Mouse (Mus musculus) neural tube, embryonic 10.5 days (tissue): Measurements from ENCODE around the gene Mef2b.

Source experiments
- DNase-seq: peaks from one replicate; pipeline ENCODE4 v3.0.0-alpha.2; 2017; ENCODE audit warnings: low spot score; ENCODE audit errors: extremely low spot score

Mef2b gene

DNA sequence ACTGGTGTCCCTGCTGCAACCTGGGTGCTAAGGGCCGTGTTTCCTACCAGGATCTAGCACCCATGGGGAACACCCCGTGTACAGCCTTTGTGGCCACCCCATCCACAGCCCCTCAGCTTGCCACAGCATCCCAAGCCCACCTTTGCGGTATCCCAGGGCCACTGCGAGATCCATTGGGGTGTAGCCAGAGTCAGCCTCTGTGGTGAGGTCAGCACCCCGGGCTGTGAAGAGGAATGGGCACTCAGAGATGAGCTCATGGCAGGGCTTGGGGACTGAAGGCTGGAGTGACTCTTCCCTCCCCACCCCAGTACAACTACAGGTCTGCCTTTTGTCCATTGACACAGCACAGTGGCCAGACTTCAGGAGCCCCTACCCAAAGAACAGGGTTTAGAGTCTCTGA lies 5.4 kb upstream of the Mef2b start:
- no peak for DNase-seq

DNA sequence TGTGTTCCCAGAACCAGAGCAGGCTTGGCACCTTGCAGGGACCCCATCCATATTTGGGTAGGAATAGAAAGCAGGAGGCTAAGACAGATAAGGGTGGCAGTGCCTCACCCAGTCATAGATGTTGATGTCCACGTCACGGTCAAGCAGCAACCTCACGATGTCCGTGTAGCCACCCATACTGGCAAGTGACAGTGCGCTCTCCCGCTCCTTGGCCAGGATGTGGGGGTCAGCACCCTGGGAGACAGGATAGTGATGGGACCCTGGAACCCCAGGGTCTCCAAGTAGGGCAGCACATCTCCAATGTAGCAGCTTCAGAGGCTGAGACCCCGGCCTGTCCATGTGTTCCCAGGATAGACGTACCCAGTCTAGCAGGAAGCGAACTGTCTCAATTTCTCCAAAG lies 4.6 kb upstream of the Mef2b start:
- DNase-seq = no peak

DNA sequence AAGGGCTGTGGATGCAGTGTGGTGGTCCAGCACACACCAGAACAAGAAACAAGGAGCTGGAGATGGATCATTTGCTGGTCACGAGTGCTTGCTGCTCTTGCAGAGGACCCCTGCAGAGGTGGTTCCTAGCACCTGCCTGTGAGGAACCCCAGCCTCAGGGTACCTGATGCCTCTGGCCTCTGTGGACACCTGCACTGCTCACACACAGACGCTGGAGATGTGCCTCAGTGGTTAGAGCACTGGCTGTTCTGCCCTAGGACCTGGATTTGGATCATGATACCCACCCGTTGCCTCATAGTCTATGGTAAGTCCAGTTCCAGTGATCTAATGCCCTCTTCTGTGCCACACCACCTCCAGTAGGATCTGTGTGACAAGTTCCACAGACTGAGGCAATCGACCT lies 2.9 kb upstream of the Mef2b start:
- DNase-seq = no peak

DNA sequence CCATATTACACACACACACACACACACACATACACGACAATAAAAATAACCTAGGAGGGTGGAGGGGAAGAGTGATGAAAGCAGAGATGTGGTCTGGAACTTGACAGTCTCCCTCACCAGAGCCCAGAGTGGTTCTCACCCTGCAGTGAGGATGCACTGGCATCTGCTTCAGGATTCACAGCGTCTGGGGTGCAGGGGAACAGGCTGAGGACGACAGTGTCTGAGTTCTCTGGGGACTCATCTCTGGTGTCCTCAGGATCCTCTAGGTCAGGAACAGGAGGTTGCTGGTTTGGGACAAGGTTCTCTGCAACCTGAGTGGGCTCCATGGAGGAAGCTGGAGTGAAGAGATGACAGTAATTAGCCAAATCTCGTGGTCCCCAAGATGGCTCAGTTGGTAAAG lies 1.6 kb upstream of the Mef2b start:
- no peak for DNase-seq

DNA sequence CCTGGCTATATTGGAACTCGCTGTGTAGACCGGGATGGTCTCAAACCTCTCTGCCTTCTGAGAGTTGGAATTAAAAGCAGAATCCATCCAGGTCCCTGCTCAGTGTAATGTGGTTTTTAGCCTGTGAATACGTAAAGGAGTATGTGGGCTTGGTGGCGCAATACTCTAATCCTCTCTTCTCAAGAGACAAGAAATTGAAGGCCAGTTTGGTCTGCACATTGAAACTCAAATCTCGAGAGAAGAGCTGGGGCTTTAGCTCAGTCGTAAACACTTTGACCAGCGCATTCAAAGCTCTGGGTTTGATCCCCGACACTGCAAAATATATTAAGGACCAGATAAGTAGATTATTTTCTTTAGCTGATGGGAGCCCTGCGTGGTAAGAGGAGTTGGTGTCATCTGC lies 470 bp downstream of the Mef2b start:
- DNase-seq = no peak

DNA sequence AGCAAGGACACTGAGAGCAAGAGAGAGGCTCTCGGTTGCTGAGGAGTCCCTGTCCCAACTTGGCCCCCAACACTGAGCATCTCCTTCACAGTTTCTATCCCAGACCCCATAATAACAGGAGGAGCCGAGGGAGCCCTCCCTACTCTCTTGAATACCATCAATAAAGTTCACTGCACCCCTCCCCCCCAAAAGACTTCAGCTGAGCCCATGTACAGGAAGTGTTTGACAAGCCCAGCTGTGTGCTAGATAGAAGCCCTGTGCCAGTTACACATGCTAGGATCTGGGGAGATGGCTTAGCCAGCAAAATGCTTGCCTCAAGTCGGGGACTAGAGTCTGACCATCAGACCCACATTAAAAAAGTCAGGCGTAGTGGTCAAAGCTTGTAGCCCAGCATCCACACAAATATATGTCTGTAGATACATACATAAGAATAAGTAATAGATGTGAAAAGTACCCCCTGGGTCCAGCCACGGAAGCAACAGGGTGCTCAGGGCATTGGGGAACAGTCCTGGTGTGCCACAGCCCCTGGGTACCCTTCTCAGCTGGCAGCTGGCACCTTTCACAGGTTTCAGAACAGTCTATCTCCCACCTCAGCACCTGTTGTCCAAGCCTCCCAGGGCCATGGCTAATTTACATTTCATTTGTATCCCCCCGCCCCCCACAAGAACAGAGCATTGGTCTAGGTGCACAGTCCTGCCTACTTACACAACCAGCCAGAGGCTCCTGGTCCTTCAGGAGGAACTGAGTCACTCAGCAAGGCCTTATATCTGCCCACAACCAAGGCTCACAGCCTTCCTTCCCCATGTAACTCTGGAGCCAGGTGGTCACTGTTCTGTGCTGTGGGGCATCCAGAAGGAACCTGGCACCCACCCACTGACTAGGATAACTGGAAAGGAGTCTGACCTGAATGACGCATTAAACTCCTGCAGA lies 8.4 kb downstream of the Mef2b start:
- DNase-seq = no peak

DNA sequence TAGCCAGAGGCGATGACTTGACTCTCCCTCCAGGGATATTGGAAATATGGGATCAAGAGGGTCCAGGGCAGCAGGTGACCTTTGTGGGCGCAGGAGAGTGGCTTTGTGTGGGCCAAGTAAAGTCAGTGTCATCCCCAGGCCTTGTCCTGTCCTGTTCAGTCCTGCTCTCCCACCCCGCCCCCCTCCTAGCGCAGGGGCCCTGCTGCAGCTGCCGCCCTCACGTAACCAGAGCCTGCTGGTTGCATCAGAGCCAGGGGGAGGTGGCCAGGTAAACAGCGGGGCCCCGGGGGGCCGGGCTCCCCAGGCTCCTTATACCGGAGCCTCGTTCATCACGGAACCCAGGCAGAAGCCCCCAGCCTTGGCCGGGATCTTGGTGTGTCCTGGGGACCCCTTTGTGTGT lies 10.6 kb downstream of the Mef2b start:
- DNase-seq = no peak

DNA sequence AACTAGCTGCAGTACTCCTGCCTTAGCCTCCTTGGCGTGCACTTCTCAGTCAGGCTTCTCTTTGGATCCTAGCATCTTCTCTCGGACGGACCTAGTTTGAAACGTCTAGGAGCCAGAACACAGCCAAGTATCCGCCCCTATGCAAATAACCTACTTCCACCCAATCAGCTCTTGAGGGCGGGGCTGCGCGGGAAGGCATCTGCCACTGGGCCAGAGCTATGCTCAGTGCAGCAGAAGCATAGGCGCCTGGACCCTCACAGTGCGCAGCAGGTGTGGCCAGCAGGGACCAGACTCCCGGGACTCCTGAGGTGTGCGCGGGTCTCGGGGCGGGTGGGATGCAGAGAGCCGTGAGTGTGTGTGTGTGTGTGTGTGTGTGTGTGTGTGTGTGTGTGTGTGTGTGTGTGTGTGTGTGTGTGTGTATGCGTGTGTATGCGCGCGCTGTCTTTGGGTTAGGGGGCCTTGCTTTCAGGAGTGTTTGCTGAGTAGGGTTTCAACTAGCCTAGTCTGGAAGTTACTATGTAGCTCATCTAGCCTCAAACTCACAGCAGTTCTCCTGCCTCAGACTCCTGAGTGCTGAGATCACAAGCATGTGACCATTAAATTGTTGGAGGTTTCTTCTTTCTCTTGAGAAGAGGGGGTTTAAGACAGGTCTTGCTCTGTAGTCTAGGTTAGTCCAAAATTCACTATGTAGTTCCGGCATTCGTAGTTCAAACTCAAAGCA lies 13.2 kb downstream of the Mef2b start:
- DNase-seq = peak; percentile 74

DNA sequence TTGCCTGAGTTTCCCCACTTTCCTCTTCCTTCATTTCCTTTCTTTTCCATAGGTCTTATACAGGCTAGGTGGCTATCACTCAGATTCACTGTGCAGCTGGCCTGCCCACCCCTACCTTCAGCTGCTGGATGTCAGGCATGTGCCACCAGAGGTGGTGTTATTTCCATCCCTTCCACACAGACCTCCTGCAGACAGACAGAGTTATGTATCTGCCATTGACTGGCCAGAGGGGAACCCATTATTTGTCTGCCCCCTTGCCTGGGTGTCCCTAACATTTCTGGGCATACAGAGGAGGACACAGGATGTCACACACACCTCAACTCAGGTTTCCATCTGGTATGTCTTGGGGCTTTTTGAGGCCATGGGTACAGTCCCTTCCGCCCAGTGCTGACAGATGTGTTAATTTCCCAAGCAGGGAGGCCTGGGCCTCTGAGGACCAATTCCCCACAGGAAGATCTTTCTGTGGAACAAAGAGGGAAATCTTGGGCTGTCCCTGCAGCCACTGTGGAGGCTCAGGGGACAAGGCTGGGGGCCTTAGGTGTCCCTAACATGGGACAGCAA lies 17.8 kb downstream of the Mef2b start:
- DNase-seq = no peak

DNA sequence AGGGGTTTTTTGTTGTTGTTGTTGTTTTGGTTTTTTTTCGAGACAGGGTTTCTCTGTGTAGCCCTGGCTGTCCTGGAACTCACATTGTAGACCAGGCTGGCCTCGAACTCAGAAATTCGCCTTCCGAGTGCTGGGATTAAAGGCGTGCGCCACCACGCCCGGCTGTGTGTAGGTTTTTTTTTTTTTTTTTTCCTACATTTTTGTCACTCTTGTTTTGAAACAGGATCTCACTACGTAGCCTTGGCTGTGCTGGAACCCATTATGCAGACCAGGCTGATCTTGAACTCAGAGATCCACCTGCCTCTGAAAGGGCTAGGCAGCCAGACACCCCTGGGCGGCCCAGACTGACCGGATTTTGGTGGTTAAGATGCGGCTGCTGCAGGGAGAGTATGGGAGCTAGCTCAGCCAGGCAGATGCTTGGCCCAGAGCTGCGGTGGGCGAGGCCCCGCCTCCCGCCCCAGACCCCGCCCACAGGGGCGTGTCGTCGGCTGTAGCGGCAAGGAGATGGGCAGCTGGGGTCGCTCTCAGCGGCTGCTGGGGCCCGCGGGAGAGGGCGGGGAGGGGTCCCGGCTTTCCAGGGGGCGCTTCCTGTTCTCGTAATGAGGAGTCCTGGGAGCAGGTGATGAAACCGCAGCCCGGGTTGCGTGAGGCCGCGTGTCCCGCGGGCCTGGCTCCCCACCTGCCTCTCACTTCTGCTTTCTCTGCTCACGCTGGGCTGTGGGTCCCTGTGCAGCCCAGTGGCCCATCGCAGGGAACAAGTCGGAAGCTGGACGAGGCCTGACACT lies 18.8 kb downstream of the Mef2b start:
- peak; percentile 85 for DNase-seq

DNA sequence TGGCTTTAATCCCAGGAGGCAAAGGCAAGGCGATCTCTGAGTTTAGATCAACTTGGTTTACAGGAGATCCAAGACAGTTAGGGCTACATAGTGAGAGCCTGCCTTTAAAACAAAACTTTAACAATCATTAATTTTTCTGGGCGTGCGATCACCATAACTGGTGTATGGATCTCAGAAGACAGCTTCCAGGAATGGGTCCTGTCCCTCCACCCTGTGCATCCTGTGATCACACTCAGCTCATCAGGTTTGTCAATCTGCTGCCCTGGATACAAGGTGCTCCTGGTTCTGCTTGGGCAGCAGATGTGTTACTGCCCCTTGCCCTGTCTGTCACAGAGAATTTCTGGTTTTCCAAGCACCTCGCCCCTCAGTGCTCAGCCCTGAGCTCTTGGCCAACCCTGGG lies 19.7 kb downstream of the Mef2b start:
- DNase-seq = no peak

DNA sequence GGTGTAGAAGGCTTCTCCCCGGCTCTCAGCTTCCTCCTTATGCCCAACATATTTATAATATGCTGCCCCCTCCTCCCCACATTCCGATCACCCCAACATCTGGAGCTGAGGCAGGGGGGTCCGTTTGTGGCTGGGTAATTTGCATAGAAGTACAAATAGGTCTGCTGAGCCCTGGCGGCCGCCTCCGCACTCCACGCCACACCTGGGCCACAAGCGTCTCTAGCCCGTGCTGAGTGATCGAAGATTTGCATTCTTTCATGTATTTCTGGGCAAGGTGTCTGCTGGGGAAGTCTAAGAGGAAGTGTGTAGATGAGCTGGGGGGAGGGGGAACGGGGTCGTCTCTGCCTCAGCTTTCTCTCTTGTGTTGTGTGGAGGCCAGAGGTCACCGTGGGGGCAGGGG lies 20.5 kb downstream of the Mef2b start:
- no peak for DNase-seq

DNA sequence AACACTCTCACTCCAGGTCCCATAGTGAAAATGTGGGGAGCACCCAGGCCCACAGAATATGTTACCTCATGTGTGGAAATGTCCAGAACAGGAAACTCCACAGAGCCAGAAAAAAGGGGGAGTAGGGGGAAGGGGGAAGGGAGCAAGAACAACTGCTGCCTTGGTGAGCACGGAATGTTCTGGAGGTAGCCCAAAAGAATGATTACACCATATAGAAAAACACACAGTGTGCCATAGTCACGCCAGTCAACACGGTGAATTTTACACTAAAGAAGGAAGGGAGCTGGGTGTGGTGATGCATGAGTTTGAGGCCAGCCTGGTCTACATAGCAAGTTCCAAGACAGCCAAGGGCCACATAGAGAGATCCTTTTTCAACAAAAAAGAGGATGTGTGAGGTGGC lies 23.8 kb downstream of the Mef2b start:
- no peak for DNase-seq

DNA sequence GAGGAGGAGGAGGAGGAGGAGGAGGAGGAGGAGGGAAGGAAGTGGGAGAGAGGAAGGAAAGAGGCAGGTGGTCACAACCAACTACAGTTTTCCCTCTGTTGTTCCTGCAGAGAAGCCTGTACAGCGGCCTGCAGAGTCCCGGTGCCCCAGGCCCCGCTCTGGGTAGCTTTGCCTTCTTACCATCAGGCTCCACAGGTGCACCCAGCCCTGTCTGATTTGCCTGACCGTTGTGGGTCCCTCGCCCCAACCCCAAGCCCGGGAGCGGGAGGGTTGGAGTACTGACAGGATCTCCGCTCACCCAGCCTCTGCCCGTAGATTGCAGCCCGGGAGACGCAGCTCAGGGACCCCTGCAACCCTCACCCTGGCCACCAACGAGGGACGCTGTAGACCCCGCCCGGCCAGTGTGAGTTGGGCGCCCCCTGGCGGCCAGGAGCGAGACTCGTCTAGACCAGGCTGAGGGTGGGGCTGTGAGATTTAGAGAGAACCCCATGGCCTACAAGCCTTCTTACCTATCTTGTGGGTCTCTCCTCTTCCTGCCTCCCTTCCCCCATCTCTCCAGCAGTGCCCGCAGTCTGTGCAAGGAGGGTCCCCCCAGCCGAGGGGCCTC lies 27.1 kb downstream of the Mef2b start:
- DNase-seq = peak; percentile 91

DNA sequence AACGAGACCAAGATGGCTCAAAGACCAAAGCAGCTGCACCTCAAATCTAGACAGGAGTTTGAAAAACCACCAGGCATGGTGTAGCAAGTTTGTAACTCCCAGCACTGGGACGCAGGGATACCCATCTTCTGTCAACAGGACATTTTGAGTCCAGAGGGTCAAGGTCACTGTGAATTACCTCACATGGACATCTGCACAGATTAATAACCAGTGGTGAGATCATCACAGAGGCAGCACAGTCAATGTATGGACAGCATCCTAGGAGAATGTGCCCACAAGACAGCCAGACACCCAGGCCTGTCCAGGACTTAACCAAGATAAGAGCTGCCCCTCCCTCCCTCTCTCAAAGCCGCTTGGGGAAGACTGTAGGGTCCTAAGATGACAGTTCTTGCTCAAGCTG lies 30.6 kb downstream of the Mef2b start:
- DNase-seq = no peak

DNA sequence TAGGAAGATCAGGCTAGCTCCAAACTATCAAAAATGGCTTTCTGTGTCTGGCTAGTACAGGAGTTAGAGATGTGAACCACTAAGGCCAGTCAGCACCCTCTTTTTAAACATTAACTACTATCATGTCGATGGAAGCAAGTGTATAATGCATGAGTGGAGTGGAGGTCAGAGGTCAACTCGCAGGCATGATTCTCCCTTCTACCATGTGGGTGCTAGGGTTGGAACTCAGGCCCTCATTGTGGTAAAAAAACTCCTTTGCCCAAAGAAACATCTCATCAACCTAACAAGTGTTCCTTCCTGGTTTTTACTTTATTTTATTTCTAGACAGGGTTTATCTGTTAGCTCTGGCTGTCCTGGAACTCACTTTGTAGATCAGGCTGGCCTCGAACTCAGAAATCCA lies 31.2 kb downstream of the Mef2b start:
- no peak for DNase-seq

DNA sequence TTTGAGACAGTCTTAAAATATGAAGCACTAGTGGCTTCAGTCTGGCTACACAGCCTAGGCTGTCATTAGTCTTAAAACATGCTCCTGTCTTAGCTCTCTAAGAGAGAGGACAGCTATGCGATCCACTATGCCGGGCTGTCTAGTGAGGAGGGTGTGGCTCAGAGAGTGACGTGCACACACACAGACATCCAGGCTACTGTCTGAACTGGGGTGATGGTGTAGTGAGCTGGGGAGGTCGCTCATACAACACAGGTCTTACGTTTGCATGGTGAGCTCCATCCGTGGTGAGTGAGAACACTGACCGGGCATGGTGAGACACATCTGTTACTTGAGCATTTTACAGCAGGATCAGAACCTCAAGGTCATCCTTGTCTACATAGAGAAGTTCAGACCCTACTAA lies 31.7 kb downstream of the Mef2b start:
- DNase-seq = no peak

DNA sequence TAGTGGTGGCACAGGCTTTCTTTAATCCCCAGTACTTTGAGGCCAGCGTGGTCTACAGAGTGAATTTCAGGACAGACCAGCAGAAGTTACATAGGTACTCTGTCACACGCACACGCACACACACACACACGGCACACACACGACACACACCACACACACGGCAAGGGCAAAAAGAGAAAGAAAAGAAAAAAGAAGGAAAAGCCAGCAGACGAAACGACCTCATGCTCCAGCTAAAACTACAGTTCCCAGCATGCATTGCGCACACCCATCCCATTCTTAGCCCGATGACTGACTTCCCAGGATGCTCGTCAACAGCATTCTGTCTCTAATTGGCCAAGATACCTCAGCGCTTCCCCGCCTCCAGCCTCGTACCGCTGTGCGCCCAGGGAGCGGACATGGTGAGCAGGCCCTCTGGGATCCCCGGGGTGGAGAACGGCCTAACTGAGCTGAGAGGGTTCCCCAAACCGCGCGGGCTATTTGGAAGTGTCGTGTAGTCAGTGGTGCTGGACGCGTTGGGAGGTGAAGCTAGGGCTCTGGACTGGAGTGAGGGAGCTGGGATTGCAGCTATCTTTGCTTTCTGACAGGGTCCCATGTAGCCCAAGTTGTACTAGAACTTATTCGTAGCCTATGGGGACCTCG lies 32.7 kb downstream of the Mef2b start, which contains the start of gene Tmem161a:
Gene Tmem161a (plus strand): TSS at position 314 of the 639 bp plus-strand sequence.
- DNase-seq = peak; percentile 88

DNA sequence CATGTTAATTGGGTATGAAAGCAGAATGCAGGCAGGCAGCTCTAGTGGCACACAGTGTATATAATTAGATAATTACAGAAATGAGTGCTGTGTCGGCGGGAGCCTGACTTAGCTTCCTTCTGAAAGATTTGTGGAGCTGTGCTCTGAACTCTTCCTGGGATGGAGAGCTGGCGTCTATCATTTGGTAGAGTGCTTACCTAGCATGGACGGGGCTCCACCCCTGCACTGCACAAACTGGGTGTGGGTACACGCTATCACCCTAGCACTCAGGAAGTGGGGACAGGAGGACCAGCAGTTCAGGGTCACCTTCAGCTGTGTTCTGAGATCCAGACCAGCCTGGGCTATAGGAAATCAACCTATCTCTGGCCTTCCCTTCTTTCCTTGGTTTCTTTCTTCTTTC lies 33.8 kb downstream of the Mef2b start:
- no peak for DNase-seq

DNA sequence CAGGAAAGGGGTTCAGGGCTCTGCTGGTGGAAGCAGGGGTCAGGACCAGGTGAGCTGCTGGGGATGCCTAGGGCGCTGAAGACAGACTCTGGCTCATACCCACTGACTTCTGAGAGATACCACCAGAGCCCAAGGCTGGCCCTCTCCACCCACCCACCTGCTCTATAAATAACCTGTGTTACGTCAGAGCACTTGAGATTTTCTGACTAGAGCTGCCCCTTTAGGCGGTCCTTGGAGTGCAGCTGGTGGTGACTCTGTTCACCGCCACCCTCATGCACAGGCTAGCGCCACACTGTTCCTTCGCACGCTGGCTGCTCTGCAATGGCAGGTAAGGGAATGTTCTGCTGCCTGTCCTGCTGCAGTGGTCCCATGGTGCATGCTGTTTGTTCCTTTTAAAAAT lies 34.6 kb downstream of the Mef2b start:
- DNase-seq = no peak

DNA sequence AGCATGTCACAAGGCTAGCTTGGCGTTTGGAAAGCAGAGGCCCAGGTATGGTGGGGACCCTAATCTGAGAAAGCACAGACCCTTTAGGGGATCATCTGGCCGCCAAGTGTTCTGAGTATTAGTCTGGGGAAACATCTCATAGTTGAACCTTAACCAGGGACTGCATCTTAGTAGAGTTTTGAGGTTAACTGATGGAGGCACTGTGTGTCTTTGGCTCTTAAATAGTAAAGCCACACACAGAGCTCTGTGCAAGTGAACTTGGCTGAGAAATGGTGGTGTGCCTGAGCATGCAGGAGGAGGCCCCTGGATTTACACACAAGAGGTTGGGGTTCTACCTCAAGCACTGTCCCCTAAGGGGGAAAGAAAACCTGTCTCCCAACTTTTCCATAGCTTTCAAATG lies 38.7 kb downstream of the Mef2b start:
- no peak for DNase-seq
